Mouse (Mus musculus) Muller cell, postnatal 12 days (primary cell): ENCODE data around the gene Prss22.
"Not testable (repeated sequence)": the region's sequence is repeated elsewhere in the genome, so short reads cannot be mapped to it uniquely, and the experiment has no call there.

Source experiments
- DNase-seq: peaks from one replicate; pipeline ENCODE4 v3.0.0-alpha.2; 2015; ENCODE audit errors: inconsistent ontology term

Prss22 gene

DNA sequence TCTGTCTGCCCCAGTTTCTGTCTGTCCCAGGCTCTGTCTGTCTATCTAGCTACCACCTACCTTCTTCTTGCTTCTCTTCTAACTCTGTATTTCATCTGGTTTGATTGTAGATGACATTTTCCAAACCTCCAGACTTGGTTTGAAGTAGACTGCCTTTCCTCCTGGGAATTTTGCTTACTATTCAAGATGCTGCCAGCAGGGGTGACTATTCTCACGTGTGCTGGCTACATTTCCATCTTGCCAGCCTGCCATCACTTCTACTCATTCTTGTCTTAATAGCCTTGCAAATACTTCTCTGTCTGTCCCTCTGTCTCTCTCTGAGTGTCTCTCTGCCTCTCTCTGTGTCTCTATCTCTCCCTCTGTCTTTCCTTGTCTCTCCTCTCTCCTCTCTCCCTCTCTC lies 2.5 kb downstream of the Prss22 start:
- no peak for DNase-seq

DNA sequence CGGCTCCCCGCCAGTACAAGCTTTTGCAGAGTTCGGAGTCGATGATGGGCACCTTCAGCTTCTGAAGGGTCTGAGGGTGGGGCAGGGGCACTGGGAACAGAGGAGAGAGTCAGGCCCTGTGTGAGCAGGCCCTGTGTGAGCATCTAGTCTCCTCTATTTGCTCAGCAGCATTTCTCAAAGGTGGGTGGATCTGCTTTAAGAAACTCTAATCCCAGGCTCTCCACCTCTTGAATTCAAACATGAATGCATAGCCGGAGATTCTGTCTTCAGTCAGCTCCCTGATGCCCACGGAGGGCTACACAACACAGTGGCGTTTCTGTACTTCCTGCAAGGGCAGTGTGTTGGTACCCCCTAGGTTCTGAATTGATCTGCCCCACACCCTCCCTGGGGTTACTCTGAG lies 3.2 kb downstream of the Prss22 start:
- DNase-seq: no peak

GRCm38 (mm10) chr17:23993559-23994428 lies 4.1 kb downstream of the Prss22 start:
- DNase-seq: peak; percentile 94

DNA sequence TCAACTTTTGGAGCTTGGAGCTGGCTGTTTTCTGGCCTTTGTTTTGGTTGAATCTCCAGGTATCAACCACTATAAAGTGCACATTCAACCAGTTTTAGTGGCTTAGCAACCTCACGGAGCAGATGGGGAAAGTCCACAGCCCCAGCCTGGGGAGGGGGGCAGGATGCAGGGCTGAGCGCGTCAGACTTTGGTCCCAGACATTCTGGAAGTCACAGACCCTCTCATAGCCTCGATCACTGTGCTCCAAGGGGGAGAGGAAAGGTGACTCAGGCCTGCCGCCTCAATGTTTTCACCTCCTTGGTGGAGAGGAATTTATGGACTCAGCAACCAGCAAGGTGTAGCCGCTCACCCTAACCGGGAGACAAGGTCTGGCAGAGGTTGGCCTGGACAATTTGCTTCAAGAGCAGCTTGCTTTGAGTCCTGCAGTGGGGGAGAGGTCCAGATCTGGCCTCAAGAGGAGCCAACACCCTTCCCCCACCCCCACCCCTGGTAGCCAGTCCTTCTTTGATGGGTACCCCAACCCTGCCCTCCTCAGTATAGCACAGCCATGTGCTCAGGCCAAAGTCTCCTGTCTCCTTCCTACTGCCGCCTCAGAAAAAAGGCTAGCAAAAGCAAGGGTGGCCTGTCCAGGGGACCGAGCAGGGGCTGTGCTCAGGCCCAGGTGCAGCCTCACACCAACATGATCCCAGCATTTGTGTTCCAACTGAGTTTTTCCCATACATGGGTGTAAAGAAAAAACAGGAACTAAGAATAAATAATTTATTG lies 4.9 kb downstream of the Prss22 start:
- DNase-seq: no peak

DNA sequence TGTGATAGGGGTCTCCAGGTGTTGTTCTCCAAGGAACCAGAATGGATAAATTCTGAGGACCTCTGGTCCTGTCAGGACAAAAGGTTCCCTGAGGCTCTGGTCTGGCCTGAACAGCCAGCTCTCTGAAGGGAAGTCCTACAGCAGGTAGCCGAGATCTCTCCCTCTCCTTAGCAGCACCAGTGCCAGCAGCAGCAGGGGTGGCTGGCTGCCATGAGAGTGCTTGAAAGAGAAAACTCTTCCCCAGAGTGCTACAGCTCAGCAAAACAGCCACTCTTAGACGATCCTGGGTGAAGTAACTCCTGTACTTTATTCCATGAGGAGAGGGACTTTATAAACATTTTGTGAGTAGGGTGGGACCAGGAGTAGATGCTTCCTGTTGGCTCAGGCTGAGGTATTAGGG lies 8.1 kb downstream of the Prss22 start:
- no peak for DNase-seq

- no peak for DNase-seq
Observed at GRCm38 (mm10) chr17:23984989-23985388, 12.9 kb downstream of the Prss22 start.

GRCm38 (mm10) chr17:23982912-23983311 lies 15.0 kb downstream of the Prss22 start:
- DNase-seq: no peak

DNA sequence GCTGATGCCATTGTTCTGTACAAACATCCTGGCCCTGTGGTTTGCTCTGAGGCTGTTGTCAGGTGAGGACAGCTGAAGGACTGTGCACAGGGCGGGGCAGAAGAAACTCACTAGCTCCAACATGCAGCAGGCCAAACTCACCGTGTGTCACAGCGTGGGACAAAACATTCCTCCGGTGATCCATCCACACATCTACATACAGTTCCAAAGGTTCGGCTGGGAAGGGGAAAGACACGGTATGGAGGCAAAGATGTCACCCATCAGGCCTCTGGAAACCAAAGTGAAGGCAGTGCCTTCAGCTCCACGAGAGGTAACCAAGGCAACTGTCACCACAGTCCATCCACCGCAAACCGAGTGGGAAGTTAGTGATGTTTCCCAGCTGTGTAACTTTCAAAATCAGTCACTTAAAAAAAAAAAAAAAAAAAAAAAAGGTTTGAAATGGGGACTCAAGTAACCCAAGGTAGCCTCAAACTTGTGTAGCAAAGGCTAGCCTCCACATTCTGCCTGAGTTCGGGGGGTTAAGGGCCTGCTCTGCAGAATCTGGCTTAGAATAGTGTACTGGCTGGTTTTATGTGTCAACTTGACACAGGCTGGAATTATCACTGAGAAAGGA lies 17.5 kb downstream of the Prss22 start, which contains the start of gene Prss30:
Prss30 (minus strand) TSS at position 270 of the 613 bp plus-strand sequence.
- DNase-seq: no peak

- peak; percentile 24 for DNase-seq
Observed at GRCm38 (mm10) chr17:23979471-23979870, 18.4 kb downstream of the Prss22 start.

DNA sequence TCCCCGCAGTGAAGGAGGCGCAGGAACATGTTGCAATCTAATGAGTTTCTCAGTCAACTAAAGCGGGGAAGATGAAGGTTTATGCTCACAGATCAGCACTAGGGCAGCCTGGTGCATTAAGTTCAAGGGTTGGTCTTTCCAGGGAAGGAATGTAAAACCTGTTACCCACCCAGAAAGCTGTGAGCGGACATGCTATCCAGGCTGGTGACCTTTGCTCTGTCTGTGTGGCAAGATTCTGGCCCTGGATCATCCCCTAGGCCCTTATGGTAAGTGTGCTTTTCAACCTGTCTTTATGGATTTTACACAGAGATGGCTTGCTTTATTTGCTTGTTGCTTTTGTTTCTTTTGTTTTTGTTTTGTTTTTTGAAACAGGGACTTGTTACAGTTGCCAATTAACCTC lies 21.2 kb downstream of the Prss22 start:
- no peak for DNase-seq

DNA sequence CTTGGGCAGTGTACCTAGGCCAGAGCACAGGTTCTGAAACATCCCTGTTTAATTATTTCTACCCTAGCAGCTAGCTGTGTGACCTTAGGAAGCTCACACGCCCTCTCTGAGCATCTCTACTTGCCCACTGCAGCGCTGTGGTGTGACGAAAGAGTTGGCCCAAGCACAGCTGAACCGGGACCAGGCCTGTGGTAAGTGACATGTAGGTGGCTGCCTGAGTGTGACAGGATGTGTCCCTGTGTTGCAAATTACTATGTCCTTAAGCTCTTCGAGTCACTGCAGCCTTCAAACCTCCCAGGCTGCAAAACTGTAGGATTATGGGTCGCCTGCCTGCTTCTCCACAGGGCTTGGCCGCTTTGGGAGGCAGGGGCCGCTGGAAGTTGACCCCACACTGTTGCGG lies 26.6 kb downstream of the Prss22 start:
- no peak for DNase-seq

GRCm38 (mm10) chr17:23969231-23969630 lies 28.7 kb downstream of the Prss22 start:
- peak; percentile 18 for DNase-seq

DNA sequence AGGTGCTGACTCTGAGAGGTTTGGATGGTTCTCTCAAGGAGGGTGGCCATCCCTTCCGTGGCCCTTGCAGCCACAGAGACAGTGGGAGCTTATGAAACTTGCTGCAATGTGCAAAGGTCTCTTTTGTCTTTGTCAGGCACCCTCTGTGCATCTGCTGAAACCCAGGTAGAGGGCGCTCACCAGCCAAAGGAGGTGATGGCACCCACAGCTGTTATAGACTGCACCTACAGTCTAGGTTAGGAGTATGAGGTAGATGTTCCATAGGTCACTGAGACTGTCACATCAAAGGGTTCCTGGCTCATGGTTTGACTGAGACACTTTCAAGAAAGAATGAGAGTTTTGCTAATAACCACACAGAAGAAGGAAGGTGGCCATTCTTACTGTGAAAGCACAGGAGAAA lies 29.1 kb downstream of the Prss22 start:
- DNase-seq: no peak

DNA sequence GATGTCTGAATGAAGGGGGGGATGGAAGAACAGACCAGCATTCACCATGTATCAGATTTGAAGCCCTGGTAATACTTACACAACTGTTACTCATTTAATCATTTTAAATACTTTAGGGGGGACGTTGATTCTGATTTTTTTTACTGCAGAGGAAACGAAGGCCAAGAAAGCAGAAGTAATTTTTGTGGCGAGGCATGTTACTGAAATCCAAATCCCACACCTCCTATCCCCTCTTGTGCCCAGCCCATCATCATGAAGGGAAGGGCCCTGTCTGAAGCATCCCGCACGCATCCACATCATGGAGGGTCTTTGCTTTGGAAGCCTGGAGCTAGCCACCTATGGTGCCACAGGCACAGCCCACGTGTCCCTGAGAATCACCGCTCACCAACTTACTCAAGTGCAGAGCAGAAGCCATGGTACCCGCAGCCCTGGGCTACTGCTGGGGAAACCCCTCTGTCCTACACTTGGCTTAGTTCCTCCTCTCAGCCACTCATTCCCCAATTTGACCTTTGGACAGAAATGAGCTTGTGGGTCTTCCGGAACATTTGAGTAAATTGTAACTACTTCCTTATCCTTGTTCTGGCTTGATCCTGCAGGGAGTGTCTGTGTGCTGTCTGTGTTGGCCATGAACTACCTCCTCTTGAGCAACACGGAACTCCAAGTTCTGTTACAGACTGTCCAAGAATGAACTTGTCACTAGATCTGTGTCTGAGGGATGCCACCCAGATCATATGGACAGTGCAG lies 31.1 kb downstream of the Prss22 start:
- no peak for DNase-seq

- DNase-seq: peak; percentile 39
Observed at GRCm38 (mm10) chr17:23965805-23966425, 32.0 kb downstream of the Prss22 start.

GRCm38 (mm10) chr17:23961573-23962122 lies 36.3 kb downstream of the Prss22 start:
- DNase-seq: no peak

DNA sequence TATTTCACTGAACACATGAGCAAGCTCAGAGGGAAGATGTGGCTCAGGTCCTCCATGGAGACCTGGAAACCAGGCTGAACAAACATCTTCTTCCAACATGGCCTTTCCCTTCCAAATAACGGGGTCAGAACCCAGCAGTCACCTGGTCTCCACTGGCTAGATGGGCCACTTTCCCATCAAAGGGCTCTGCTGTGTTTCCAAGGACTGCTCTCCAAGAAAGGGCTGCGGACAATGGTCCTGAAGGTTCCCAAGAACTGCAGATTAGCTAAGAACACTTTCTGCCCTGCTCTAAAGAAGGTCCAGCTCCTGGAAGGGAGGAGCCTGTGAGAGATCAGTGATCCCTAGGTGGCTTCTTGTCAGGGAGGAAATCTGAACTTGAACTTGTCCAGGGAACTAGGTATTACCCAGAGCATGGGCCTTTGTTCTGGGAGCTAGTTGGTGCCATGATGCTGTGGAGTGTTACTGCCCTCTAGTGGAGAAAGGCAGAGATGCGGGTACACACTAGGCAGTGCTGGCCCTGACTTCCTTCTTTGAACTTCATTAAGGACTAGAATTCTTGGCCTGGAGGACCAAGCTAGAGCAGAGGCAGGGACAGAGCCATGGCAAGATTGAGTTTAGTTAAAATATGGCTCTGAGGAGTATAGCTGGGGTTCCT lies 37.7 kb downstream of the Prss22 start:
- peak; percentile 75 for DNase-seq

GRCm38 (mm10) chr17:23955174-23955573 lies 42.7 kb downstream of the Prss22 start, which contains the start of gene Sbpl:
Gene Sbpl, minus strand, starts transcription at chr17:23955274.
- no peak for DNase-seq

GRCm38 (mm10) chr17:23950828-23951227 lies 47.1 kb downstream of the Prss22 start:
- not testable (repeated sequence) for DNase-seq

GRCm38 (mm10) chr17:23949068-23949467 lies 48.8 kb downstream of the Prss22 start:
- DNase-seq: no peak
